Mouse (Mus musculus) Patski (cell line): ENCODE results near the gene Itprip. TPM values are rescaled to one million over a fixed set of nuclear protein-coding genes. Genes with fewer than 3 reads are reported as not detected.

Experiments
- ATAC-seq: fragments of 100-300 bp; one replicate; pipeline ENCODE4 v1.8.0; 2021
- CTCF ChIA-PET: fragments of 350-600 bp; sonication (Branson Sonifier 250); formaldehyde crosslinking; loops from one replicate; lab custom pipeline; 2022; ENCODE audit warnings: inconsistent platforms; lab: Charles Lee
- POLR2A ChIA-PET: fragments of 350-600 bp; sonication (Branson Sonifier 250); formaldehyde crosslinking; loops from one replicate; lab custom pipeline; 2022; ENCODE audit warnings: antibody characterized with exemption, inconsistent platforms; lab: Charles Lee
- DNase-seq: peaks from one replicate; pipeline ENCODE4 v3.0.0-alpha.2; 2011; ENCODE audit warnings: low read depth, low spot score
- H3K27me3 ChIP-seq: fragments of 371-371 bp; one replicate; pipeline ENCODE4 v1.5.1; 2021
- CTCF ChIP-seq: fragments of 100-300 bp; IDR thresholded peaks from one replicate; pipeline ENCODE4 v1.5.1; 2021
- in situ Hi-C: fragments of 300-500 bp; cut with MboI; formaldehyde crosslinking; loops from 3 replicates; pipeline ENCODE4 v1.11.1; 2018; ENCODE audit warnings: low pct_unique_long_range_greater_than_20kb, mixed read lengths
- polyA plus RNA-seq: library from polyadenylated mRNA; unstranded; gene quantifications from one replicate; pipeline ENCODE4 v1.2.3, GENCODE M21; 2021

The Itprip gene
- 16.8 TPM for polyA plus RNA-seq

DNA sequence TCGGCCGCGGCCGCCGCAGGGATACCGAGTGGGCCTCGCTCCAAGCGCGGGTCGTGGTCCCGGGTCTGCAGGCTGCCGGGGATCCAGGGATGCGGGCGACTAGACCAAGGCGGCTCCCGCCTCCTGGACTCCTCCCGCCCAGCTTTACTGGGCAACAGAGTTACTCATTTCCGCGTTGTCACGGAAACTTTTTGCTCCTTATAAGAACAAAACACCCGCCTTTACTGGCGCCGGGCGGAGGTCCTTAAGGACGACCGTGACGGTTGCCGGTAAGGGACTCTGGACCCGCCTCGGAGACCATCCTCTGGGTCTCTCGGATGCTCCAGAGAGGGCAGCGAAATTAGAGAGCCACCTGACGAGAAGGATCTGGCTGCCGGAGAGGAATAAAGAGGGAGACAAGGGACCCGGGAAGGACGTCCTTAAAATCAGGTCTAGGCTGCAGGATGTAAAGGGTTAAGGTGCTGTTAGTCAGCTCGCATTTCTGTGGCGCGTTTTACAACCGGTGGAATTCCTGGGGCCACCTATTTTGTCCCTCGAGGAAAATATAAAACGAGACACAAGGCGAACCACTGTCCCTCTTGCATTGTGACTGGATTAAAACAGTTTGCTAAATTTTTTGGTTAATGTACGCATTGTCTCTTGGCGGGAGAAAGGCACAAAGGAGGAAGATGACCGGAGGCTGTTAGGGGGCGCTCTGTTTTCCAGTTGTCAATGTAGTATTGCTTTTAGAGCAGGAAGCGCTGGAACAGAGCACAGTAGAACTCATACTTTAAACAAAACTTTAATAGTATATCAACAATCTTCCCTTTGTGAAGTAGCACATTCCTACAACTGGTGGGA lies at the start of gene Itprip, which contains the start of gene Cfap43:
Itprip (minus strand) TSS at position 174 of the 840 bp plus-strand sequence.
Cfap43 (minus strand) TSS at position 162 of the 840 bp plus-strand sequence.
- in situ Hi-C loops = no loop called here
- H3K27me3 ChIP-seq = no peaks in the 10 kb centered on the region
- TF ChIP-seq CTCF = peak; percentile 81
- ATAC-seq = peak; percentile 94
- ChIA-PET POLR2A (interaction anchor here (0.6 to 1.4 kb wide), 7 partner anchors 9 to 309 kb away, joined by 3 to 5 read pairs (median 3); no protein-coding TSS in a partner anchor), CTCF (interaction anchor here (1.0 to 3.0 kb wide), 13 partner anchors 10 to 54 kb away, joined by 3 to 12 read pairs (median 8); partner anchors contain the start of gene Gsto2)
- peak; percentile 61 for DNase-seq

DNA sequence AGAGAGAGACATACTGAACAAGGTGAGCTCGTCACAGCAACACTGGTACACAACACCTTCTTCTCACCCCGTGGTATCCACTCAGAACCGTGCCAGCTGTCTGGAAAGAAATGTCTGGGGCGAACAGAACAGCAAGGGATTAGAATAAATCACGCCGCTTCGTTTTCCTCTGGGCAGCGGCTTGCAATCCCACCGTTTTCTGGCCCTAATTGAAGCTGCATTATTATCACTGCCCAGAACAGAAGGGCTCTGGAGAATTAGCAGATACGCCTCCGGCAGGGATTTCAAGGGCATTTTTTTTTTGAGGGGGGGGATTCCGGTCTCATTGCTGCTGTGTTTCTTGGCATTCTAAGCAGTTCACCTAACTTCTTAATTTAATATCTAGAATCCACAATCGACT lies 39.1 kb upstream of the Itprip start:
- peaks cover 63% of the 10 kb centered on the region for H3K27me3 ChIP-seq
- no peak for ATAC-seq
- ChIA-PET CTCF (interaction anchor here (0.9 kb wide), 1 partner anchor 25 kb away, joined by 3 read pairs; no protein-coding TSS in a partner anchor), POLR2A (no interaction called here)
- TF ChIP-seq CTCF = no peak
- no peak for DNase-seq
- in situ Hi-C loops = no loop called here

DNA sequence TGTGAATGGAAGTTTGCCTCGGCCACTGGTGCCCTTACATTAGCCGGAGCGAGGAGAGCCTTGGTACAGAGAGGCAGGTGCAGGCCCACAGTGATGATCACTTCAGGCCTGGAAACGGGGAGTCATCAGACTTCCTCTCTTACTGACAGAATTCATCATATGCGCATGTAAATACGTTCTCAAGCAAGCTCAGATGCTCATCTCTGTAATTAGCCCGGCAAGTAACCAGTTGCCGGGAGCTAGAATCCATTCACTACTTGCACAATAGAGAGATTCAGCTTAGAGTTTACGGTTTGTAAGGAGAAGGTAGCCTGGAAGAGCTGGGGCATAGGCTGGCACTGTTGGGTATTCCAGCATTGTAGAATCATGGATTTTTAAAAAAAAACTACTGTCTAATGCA lies 34.1 kb upstream of the Itprip start:
- ATAC-seq (no peak), DNase-seq (no peak)
- no peak for TF ChIP-seq CTCF
- ChIA-PET POLR2A (no interaction called here), CTCF (interaction anchor here (1.8 kb wide), 1 partner anchor 21 kb away, joined by 4 read pairs; no protein-coding TSS in a partner anchor)
- peaks cover 56% of the 10 kb centered on the region for H3K27me3 ChIP-seq
- in situ Hi-C loops = no loop called here

DNA sequence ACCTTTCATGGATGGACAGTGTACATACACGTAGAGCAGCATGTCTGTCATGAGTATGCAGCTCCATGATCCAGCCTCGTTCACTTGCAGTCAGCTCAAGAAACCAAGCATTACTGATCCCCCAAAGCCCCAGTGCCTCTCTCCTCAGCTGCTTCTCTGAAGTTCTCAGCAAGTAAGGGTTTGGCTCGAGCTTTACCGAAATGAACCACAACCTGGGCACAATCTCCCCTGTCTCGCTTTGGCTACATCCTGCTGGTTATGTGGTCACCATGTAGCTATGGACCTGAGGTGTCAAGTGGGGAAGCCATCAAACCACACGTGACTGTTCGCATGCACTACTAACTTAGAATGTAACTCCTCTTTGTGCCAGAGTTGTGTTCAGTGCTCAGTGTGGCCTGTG lies 31.8 kb upstream of the Itprip start:
- no peak for DNase-seq
- in situ Hi-C loops = no loop called here
- no peak for ATAC-seq
- ChIA-PET POLR2A (no interaction called here), CTCF (no interaction called here)
- no peak for TF ChIP-seq CTCF
- H3K27me3 ChIP-seq = peaks cover 51% of the 10 kb centered on the region

DNA sequence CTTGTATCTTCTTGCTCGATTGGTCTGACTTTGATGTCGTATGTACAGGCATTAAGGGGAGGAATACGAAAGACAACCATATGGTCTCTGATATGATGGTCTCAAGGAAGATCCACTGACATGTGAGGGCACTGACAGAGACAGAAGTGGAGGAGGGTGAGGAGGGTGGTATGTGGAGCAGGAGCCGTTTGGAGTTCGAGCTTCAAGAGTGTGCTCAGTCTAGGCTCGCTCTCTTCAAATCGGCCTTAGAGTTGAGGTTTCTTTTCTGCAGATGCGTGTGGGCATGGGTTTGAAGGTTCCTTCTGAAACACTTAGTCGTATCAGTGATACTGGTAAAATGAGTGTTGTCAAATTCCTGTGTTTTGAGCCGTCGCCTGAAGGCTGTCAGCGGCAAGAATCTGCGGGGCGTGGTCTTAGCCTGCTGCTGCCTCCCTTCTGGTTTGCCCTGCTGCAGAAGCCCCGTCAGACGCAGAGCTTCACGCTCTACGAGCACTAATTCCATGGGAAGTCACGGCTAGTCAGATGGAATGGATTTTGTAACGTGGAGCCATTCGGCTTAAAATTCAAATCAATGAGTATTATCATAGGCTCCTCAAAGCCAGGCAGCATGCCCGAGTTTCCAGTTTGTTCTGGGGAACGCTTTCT lies 27.8 kb upstream of the Itprip start:
- in situ Hi-C loops = no loop called here
- H3K27me3 ChIP-seq = peaks cover 46% of the 10 kb centered on the region
- no peak for TF ChIP-seq CTCF
- DNase-seq (no peak), ATAC-seq (peak; percentile 25)
- ChIA-PET POLR2A (no interaction called here), CTCF (interaction anchor here (1.3 kb wide), 2 partner anchors 10 to 65 kb away, joined by 3 to 5 read pairs; no protein-coding TSS in a partner anchor)

DNA sequence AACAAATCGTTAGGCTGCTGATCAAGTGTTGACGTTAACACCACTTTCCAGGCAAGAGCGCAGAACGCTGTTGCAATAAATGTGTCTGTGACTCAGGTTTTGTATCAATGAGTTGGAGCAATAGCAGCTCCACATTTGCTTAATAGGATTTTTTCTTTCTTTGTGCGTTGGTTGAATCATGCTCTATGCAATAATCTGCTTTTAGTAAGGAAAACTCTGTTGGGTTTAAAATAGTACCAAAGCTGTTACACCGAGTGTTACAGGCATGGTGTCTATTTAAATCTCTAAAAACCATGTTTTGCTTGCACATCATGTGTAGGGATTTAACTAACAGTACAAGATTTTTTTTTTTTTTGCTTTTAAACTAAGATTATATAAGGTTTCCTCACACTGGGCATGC lies 20.3 kb upstream of the Itprip start:
- no peak for ATAC-seq
- TF ChIP-seq CTCF = no peak
- peaks cover 55% of the 10 kb centered on the region for H3K27me3 ChIP-seq
- no peak for DNase-seq
- CTCF ChIA-PET = interaction anchor here (1.5 to 2.1 kb wide), 2 partner anchors 55 to 57 kb away, joined by 6 to 7 read pairs; no protein-coding TSS in a partner anchor
- in situ Hi-C loops = no loop called here
- POLR2A ChIA-PET = no interaction called here

DNA sequence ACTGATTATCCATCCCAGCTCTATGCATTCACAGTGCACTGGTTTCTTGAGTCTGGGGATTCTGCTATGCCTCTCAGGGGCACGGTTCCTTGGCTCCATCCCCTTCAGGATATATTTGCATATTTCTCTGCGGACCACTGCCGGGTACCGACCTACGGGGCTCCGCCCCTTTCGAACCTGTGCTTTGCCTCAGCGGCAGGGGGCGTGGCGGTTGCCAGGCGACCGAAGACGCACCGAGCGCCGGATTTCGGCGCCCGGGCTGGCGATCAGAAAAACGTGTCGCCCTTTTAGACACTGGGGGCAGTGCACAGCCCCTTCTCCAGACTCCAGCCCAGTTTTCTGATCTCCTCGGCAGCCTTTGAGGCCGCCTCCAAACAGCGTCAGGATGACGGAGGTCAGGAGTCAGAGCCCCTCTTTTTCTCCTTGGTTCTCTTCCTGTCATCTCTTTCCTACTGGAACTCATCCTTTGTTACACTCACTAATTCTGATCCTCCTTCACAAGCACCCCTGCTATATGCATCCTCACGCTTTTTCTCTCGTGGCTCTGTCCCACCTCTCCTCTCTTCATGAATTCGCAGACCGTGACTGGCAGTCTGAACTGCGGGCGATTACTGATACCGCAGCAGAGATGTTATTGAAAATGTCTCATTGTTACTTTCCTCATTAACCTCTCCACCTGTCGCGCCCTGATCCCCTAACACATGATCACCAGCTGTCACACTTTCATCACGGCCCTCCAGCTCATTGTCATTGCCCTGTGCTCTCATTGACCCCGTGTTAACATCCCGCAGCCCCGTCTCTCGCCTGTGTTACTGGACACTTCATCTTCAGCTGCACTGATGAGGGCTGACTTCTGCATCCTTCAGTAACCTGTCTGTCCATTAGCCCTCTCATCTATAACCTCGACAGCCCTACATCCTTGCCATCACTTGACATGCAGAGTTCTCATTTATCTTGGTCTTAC lies 18.6 kb upstream of the Itprip start, which contains the start of gene Cfap58:
Cfap58 (plus strand) TSS at position 233 of the 964 bp plus-strand sequence.
- POLR2A ChIA-PET = no interaction called here
- peak; percentile 42 for ATAC-seq
- CTCF ChIA-PET = interaction anchor here (0.6 to 2.1 kb wide), 4 partner anchors 18 to 55 kb away, joined by 3 to 7 read pairs (median 4); partner anchors contain the start of genes Cfap43 and Itprip
- DNase-seq = no peak
- peaks cover 41% of the 10 kb centered on the region for H3K27me3 ChIP-seq
- in situ Hi-C loops = no loop called here
- TF ChIP-seq CTCF = no peak

DNA sequence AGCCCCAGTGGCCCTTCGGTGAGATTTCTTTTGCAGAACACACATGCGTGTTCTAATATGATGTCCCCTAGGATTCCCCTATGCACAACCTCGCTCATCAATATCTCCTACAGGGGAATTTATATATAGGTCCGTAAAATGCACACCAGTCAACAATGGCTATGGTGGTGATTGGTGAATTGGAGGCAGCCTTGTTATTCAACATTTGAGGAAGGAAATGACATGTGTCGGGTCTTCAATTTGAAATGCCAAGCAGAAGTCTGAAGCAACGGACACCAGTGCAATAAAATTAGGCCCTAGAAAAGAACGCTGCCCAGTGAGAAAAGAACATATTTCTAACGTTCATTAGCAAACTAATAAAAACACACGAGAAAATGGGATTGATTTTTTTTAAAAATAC lies 17.8 kb upstream of the Itprip start:
- H3K27me3 ChIP-seq = peaks cover 33% of the 10 kb centered on the region
- ATAC-seq = no peak
- TF ChIP-seq CTCF = no peak
- CTCF ChIA-PET = interaction anchor here (1.2 to 2.1 kb wide), 2 partner anchors 53 to 55 kb away, joined by 3 to 6 read pairs; no protein-coding TSS in a partner anchor
- DNase-seq = no peak
- POLR2A ChIA-PET = no interaction called here
- in situ Hi-C loops = no loop called here

DNA sequence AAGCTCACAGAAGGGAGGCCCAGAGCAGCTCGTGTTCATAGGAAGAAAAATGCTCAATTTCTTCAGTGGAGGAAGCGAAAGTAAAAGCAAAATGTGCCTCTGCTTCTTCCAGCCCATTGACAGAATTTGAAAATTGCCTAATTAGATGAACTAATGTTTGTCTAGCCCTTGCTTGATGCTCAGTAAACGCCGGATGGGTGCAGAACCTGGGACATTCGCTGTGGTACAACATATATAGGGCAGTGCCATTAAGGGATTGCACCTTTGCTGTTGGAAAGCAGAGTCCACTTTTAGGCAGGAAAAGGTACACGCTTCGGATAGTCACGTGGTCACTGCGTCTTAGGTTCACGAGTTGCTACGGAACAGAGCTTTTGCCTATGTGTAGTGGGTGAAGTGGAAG lies 17.4 kb upstream of the Itprip start:
- no peak for TF ChIP-seq CTCF
- ChIA-PET CTCF (interaction anchor here (1.2 kb wide), 1 partner anchor 54 kb away, joined by 3 read pairs; no protein-coding TSS in a partner anchor), POLR2A (no interaction called here)
- in situ Hi-C loops = no loop called here
- no peak for ATAC-seq
- H3K27me3 ChIP-seq = peaks cover 33% of the 10 kb centered on the region
- DNase-seq = no peak
